Mouse (Mus musculus): ENCODE results near the gene Fsip1. TPM values are rescaled to one million over a fixed set of nuclear protein-coding genes. Genes with fewer than 3 reads are reported as not detected.
A peak's percentile ranks its signal among the peaks of the same experiment; 100 is the strongest.

Gene Fsip1
- polyA plus RNA-seq, 1 experiment from 2014 or later: 3.4 TPM

GRCm38 (mm10) chr2:118118515-118118914 lies 138.3 kb downstream of the Fsip1 start:
- no peak overlapping the region for H3K4me3 ChIP-seq (ENCODE audit: low read depth, low read length)
- WGBS: 89% methylated on average over 7 of the region's 7 CpGs
- H3K4me1 ChIP-seq (ENCODE audit: control insufficient read depth, insufficient read depth, low read length): peaks cover 13% of the 10 kb centered on the region; the same call in 1 of the 2 replicates
- no peaks in the 10 kb centered on the region for H3K9me3 ChIP-seq (ENCODE audit: control insufficient read depth, low read length)
- H3K27me3 ChIP-seq (ENCODE audit: control insufficient read depth, insufficient read depth, low read length): no peaks in the 10 kb centered on the region
- no peak overlapping the region for H3K27ac ChIP-seq (ENCODE audit: low read depth, low read length)
- H3K9ac ChIP-seq (replicated peaks; ENCODE audit: low read depth, low read length): no peak overlapping the region
- H3K4me2 ChIP-seq (ENCODE audit: low read depth, low read length): no peak overlapping the region
- no peak for ATAC-seq (ENCODE audit: low read depth)
- no peaks in the 10 kb centered on the region for H3K36me3 ChIP-seq (ENCODE audit: control insufficient read depth, insufficient read depth, low read length)

GRCm38 (mm10) chr2:118118045-118118444 lies 138.7 kb downstream of the Fsip1 start:
- Histone ChIP-seq H3K9me3 (ENCODE audit: control insufficient read depth, low read length) (no peaks in the 10 kb centered on the region), H3K36me3 (ENCODE audit: control insufficient read depth, insufficient read depth, low read length) (no peaks in the 10 kb centered on the region), H3K4me2 (ENCODE audit: low read depth, low read length) (no peak overlapping the region), H3K27ac (ENCODE audit: low read depth, low read length) (no peak overlapping the region), H3K27me3 (ENCODE audit: control insufficient read depth, insufficient read depth, low read length) (no peaks in the 10 kb centered on the region), H3K4me1 (ENCODE audit: control insufficient read depth, insufficient read depth, low read length) (peaks cover 13% of the 10 kb centered on the region; the same call in 1 of the 2 replicates), H3K9ac (replicated peaks; ENCODE audit: low read depth, low read length) (no peak overlapping the region), H3K4me3 (ENCODE audit: low read depth, low read length) (no peak overlapping the region)
- WGBS: 81% methylated on average over 6 of the region's 6 CpGs
- no peak for ATAC-seq (ENCODE audit: low read depth)

- no peak for ATAC-seq (ENCODE audit: low read depth)
- no peak overlapping the region for H3K4me2 ChIP-seq (ENCODE audit: low read depth, low read length)
- no peak overlapping the region for H3K4me3 ChIP-seq (ENCODE audit: low read depth, low read length)
- H3K9me3 ChIP-seq (ENCODE audit: control insufficient read depth, low read length): no peaks in the 10 kb centered on the region
- H3K9ac ChIP-seq (replicated peaks; ENCODE audit: low read depth, low read length): no peak overlapping the region
- 71% methylated on average over 11 of the region's 11 CpGs for WGBS
- no peak overlapping the region for H3K27ac ChIP-seq (ENCODE audit: low read depth, low read length)
- no peaks in the 10 kb centered on the region for H3K36me3 ChIP-seq (ENCODE audit: control insufficient read depth, insufficient read depth, low read length)
- H3K4me1 ChIP-seq (ENCODE audit: control insufficient read depth, insufficient read depth, low read length): peaks cover 13% of the 10 kb centered on the region; the same call in 1 of the 2 replicates
- H3K27me3 ChIP-seq (ENCODE audit: control insufficient read depth, insufficient read depth, low read length): no peaks in the 10 kb centered on the region
Measured at GRCm38 (mm10) chr2:118117401-118117800, 139.4 kb downstream of the Fsip1 start.

GRCm38 (mm10) chr2:118116754-118117290 lies 139.9 kb downstream of the Fsip1 start:
- H3K4me2 ChIP-seq (ENCODE audit: low read depth, low read length): no peak overlapping the region
- H3K9me3 ChIP-seq (ENCODE audit: control insufficient read depth, low read length): no peaks in the 10 kb centered on the region
- H3K36me3 ChIP-seq (ENCODE audit: control insufficient read depth, insufficient read depth, low read length): no peaks in the 10 kb centered on the region
- no peak overlapping the region for H3K27ac ChIP-seq (ENCODE audit: low read depth, low read length)
- H3K9ac ChIP-seq (replicated peaks; ENCODE audit: low read depth, low read length): no peak overlapping the region
- H3K4me3 ChIP-seq (ENCODE audit: low read depth, low read length): no peak overlapping the region
- H3K27me3 ChIP-seq (ENCODE audit: control insufficient read depth, insufficient read depth, low read length): no peaks in the 10 kb centered on the region
- WGBS: 71% methylated on average over 3 of the region's 3 CpGs
- no peak for ATAC-seq (ENCODE audit: low read depth)
- H3K4me1 ChIP-seq (ENCODE audit: control insufficient read depth, insufficient read depth, low read length): peaks cover 13% of the 10 kb centered on the region; the same call in 1 of the 2 replicates

- Histone ChIP-seq H3K9ac (replicated peaks; ENCODE audit: low read depth, low read length) (no peak overlapping the region), H3K4me3 (ENCODE audit: low read depth, low read length) (no peak overlapping the region), H3K36me3 (ENCODE audit: control insufficient read depth, insufficient read depth, low read length) (no peaks in the 10 kb centered on the region), H3K4me2 (ENCODE audit: low read depth, low read length) (no peak overlapping the region), H3K27ac (ENCODE audit: low read depth, low read length) (no peak overlapping the region), H3K27me3 (ENCODE audit: control insufficient read depth, insufficient read depth, low read length) (no peaks in the 10 kb centered on the region), H3K9me3 (ENCODE audit: control insufficient read depth, low read length) (no peaks in the 10 kb centered on the region), H3K4me1 (ENCODE audit: control insufficient read depth, insufficient read depth, low read length) (peaks cover 13% of the 10 kb centered on the region; the same call in 1 of the 2 replicates)
- WGBS: 32% methylated on average over 2 of the region's 2 CpGs
- peak; percentile 71 for ATAC-seq (ENCODE audit: low read depth)
Measured at GRCm38 (mm10) chr2:118116180-118116579, 140.6 kb downstream of the Fsip1 start.

GRCm38 (mm10) chr2:118115647-118116046 lies 141.1 kb downstream of the Fsip1 start:
- Histone ChIP-seq H3K9me3 (ENCODE audit: control insufficient read depth, low read length) (no peaks in the 10 kb centered on the region), H3K4me1 (ENCODE audit: control insufficient read depth, insufficient read depth, low read length) (peaks cover 13% of the 10 kb centered on the region; the same call in 1 of the 2 replicates), H3K9ac (replicated peaks; ENCODE audit: low read depth, low read length) (no peak overlapping the region), H3K36me3 (ENCODE audit: control insufficient read depth, insufficient read depth, low read length) (no peaks in the 10 kb centered on the region), H3K27me3 (ENCODE audit: control insufficient read depth, insufficient read depth, low read length) (no peaks in the 10 kb centered on the region), H3K4me3 (ENCODE audit: low read depth, low read length) (no peak overlapping the region), H3K27ac (ENCODE audit: low read depth, low read length) (no peak overlapping the region), H3K4me2 (ENCODE audit: low read depth, low read length) (no peak overlapping the region)
- ATAC-seq (ENCODE audit: low read depth): no peak
- 77% methylated on average over 7 of the region's 7 CpGs for WGBS

GRCm38 (mm10) chr2:118114671-118115070 lies 142.1 kb downstream of the Fsip1 start:
- Histone ChIP-seq H3K27ac (ENCODE audit: low read depth, low read length) (no peak overlapping the region), H3K36me3 (ENCODE audit: control insufficient read depth, insufficient read depth, low read length) (no peaks in the 10 kb centered on the region), H3K4me1 (ENCODE audit: control insufficient read depth, insufficient read depth, low read length) (peaks cover 15% of the 10 kb centered on the region; the same call in 1 of the 2 replicates), H3K27me3 (ENCODE audit: control insufficient read depth, insufficient read depth, low read length) (no peaks in the 10 kb centered on the region), H3K9ac (replicated peaks; ENCODE audit: low read depth, low read length) (no peak overlapping the region), H3K4me3 (ENCODE audit: low read depth, low read length) (no peak overlapping the region), H3K9me3 (ENCODE audit: control insufficient read depth, low read length) (no peaks in the 10 kb centered on the region), H3K4me2 (ENCODE audit: low read depth, low read length) (peak overlapping the region; percentile 0; the same call in 1 of the 2 replicates)
- ATAC-seq (ENCODE audit: low read depth): no peak
- 74% methylated on average over 10 of the region's 10 CpGs for WGBS

GRCm38 (mm10) chr2:118113808-118114524 lies 142.8 kb downstream of the Fsip1 start:
- Histone ChIP-seq H3K4me3 (ENCODE audit: low read depth, low read length) (no peak overlapping the region), H3K9me3 (ENCODE audit: control insufficient read depth, low read length) (no peaks in the 10 kb centered on the region), H3K27me3 (ENCODE audit: control insufficient read depth, insufficient read depth, low read length) (no peaks in the 10 kb centered on the region), H3K9ac (replicated peaks; ENCODE audit: low read depth, low read length) (no peak overlapping the region), H3K4me1 (ENCODE audit: control insufficient read depth, insufficient read depth, low read length) (peaks cover 15% of the 10 kb centered on the region; the same call in 1 of the 2 replicates), H3K4me2 (ENCODE audit: low read depth, low read length) (no peak overlapping the region), H3K36me3 (ENCODE audit: control insufficient read depth, insufficient read depth, low read length) (no peaks in the 10 kb centered on the region), H3K27ac (ENCODE audit: low read depth, low read length) (no peak overlapping the region)
- no peak for ATAC-seq (ENCODE audit: low read depth)
- WGBS: 60% methylated on average over 8 of the region's 8 CpGs

GRCm38 (mm10) chr2:118112846-118113479 lies 143.8 kb downstream of the Fsip1 start:
- Histone ChIP-seq H3K4me1 (ENCODE audit: control insufficient read depth, insufficient read depth, low read length) (peaks cover 15% of the 10 kb centered on the region; the same call in 1 of the 2 replicates), H3K27ac (ENCODE audit: low read depth, low read length) (no peak overlapping the region), H3K4me2 (ENCODE audit: low read depth, low read length) (peak overlapping the region; percentile 71; the same call in 1 of the 2 replicates), H3K27me3 (ENCODE audit: control insufficient read depth, insufficient read depth, low read length) (no peaks in the 10 kb centered on the region), H3K36me3 (ENCODE audit: control insufficient read depth, insufficient read depth, low read length) (no peaks in the 10 kb centered on the region), H3K4me3 (ENCODE audit: low read depth, low read length) (no peak overlapping the region; the same call in 1 of the 2 replicates), H3K9me3 (ENCODE audit: control insufficient read depth, low read length) (no peaks in the 10 kb centered on the region), H3K9ac (replicated peaks; ENCODE audit: low read depth, low read length) (no peak overlapping the region)
- 71% methylated on average over 21 of the region's 21 CpGs for WGBS
- no peak for ATAC-seq (ENCODE audit: low read depth)

Data from neural tube, embryonic 14.5 days (tissue).